Mouse (Mus musculus): Measurements from ENCODE around the gene Apba1. TPM values are rescaled to one million over a fixed set of nuclear protein-coding genes. Genes with fewer than 3 reads are reported as not detected.
A peak's percentile ranks its signal among the peaks of the same experiment; 100 is the strongest.

The Apba1 gene
- polyA plus RNA-seq, 1 experiment from 2014 or later, result 1.3 TPM

GRCm38 (mm10) chr19:23893946-23894345 is 135.3 kb downstream of the Apba1 start:
- ATAC-seq (replicated peaks; ENCODE audit: low FRiP score, low read depth), result no peak
- Histone ChIP-seq H3K4me1 (replicated peaks; ENCODE audit: insufficient read depth, low read length) (no peaks in the 10 kb centered on the region), H3K4me3 (replicated peaks; ENCODE audit: low read depth, low read length) (no peak overlapping the region), H3K27me3 (ENCODE audit: insufficient read depth, low read length) (peaks cover 11% of the 10 kb centered on the region; the same call in 1 of the 2 replicates), H3K36me3 (ENCODE audit: insufficient read depth, low read length) (no peaks in the 10 kb centered on the region), H3K9ac (ENCODE audit: low read depth, low read length) (no peak overlapping the region), H3K4me2 (ENCODE audit: low read length) (no peak overlapping the region), H3K27ac (no peak overlapping the region), H3K9me3 (replicated peaks; ENCODE audit: low read length) (no peaks in the 10 kb centered on the region; the same call in 1 of the 2 replicates)
- WGBS, result 76% methylated on average over 9 of the region's 9 CpGs
- DNase-seq (ENCODE audit: low spot score), result no peak
- no peak for TF ChIP-seq CTCF (IDR thresholded peaks at IDR 0.05; ENCODE audit: low read depth)

GRCm38 (mm10) chr19:23894822-23895221 is 136.1 kb downstream of the Apba1 start:
- H3K9me3 ChIP-seq (replicated peaks; ENCODE audit: low read length), result no peaks in the 10 kb centered on the region; the same call in 1 of the 2 replicates
- H3K4me1 ChIP-seq (replicated peaks; ENCODE audit: insufficient read depth, low read length), result no peaks in the 10 kb centered on the region
- WGBS, result 61% methylated on average over 3 of the region's 3 CpGs
- H3K9ac ChIP-seq (ENCODE audit: low read depth, low read length), result no peak overlapping the region
- ATAC-seq (replicated peaks; ENCODE audit: low FRiP score, low read depth) (no peak), DNase-seq (ENCODE audit: low spot score) (no peak)
- H3K36me3 ChIP-seq (ENCODE audit: insufficient read depth, low read length), result no peaks in the 10 kb centered on the region
- no peak for TF ChIP-seq CTCF (IDR thresholded peaks at IDR 0.05; ENCODE audit: low read depth)
- H3K27ac ChIP-seq, result no peak overlapping the region
- H3K4me2 ChIP-seq (ENCODE audit: low read length), result no peak overlapping the region
- H3K27me3 ChIP-seq (ENCODE audit: insufficient read depth, low read length), result peaks cover 11% of the 10 kb centered on the region; the same call in 1 of the 2 replicates
- H3K4me3 ChIP-seq (replicated peaks; ENCODE audit: low read depth, low read length), result no peak overlapping the region

DNA sequence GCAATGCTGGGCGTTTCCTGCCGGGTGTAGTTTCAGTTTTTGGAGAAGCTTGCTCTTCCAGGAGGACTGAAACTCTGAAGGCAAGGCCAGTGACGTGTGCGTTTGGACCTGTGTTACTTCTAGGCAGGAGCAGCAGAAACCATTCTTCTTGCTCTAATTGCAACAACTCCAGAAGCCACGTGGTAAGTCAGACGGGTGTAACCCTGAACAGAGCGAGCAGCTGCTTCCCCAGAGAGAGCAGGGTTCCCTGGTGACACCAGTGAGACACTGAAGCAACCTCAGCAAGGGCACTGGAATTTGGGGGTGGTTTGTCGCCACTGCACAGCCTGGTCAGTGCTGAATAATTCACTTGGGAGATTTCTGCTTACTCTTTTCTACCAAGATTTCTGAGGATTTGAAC is 138.2 kb downstream of the Apba1 start:
- ATAC-seq (replicated peaks; ENCODE audit: low FRiP score, low read depth) (no peak), DNase-seq (ENCODE audit: low spot score) (no peak)
- Histone ChIP-seq H3K4me3 (replicated peaks; ENCODE audit: low read depth, low read length) (no peak overlapping the region), H3K27ac (no peak overlapping the region), H3K9ac (ENCODE audit: low read depth, low read length) (no peak overlapping the region), H3K36me3 (ENCODE audit: insufficient read depth, low read length) (no peaks in the 10 kb centered on the region), H3K4me2 (ENCODE audit: low read length) (no peak overlapping the region), H3K27me3 (ENCODE audit: insufficient read depth, low read length) (peaks cover 8% of the 10 kb centered on the region; the same call in 1 of the 2 replicates), H3K9me3 (replicated peaks; ENCODE audit: low read length) (no peaks in the 10 kb centered on the region; the same call in 1 of the 2 replicates), H3K4me1 (replicated peaks; ENCODE audit: insufficient read depth, low read length) (no peaks in the 10 kb centered on the region)
- no peak for TF ChIP-seq CTCF (IDR thresholded peaks at IDR 0.05; ENCODE audit: low read depth)
- 73% methylated on average over 8 of the region's 8 CpGs for WGBS

DNA sequence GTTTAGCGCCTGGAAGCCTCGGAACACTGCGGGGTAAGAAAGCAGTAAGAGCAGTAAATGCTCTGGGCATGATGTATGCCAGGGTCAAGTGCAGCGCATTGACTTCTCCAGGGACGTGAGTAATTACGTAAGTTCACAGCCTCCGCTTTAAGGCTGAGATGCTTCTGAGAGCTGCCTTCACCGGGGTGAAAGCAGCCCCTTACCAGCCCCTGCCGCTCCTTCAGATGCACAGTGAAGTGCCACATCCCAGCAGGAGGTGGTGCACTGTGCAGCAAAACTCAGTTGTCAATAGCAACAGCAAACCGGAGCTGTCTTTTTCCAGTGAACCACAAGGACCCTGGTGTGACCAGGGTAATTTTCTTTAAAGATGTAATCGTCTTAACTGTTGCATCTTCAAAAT is 139.8 kb downstream of the Apba1 start:
- ATAC-seq (replicated peaks; ENCODE audit: low FRiP score, low read depth) (0 out of 2 replicates have a peak, but pooled peaks have one; percentile 52), DNase-seq (ENCODE audit: low spot score) (no peak)
- Histone ChIP-seq H3K4me2 (ENCODE audit: low read length) (no peak overlapping the region), H3K27me3 (ENCODE audit: insufficient read depth, low read length) (peaks cover 5% of the 10 kb centered on the region; the same call in 1 of the 2 replicates), H3K36me3 (ENCODE audit: insufficient read depth, low read length) (no peaks in the 10 kb centered on the region), H3K9me3 (replicated peaks; ENCODE audit: low read length) (no peaks in the 10 kb centered on the region), H3K4me3 (replicated peaks; ENCODE audit: low read depth, low read length) (no peak overlapping the region), H3K9ac (ENCODE audit: low read depth, low read length) (no peak overlapping the region), H3K27ac (no peak overlapping the region), H3K4me1 (replicated peaks; ENCODE audit: insufficient read depth, low read length) (no peaks in the 10 kb centered on the region)
- peak; percentile 22; the same call in 1 of the 2 replicates for TF ChIP-seq CTCF (IDR thresholded peaks at IDR 0.05; ENCODE audit: low read depth)
- WGBS, result 43% methylated on average over 11 of the region's 11 CpGs

GRCm38 (mm10) chr19:23901177-23901576 is 142.5 kb downstream of the Apba1 start:
- 59% methylated on average over 3 of the region's 3 CpGs for WGBS
- DNase-seq (ENCODE audit: low spot score), result peak; percentile 34
- Histone ChIP-seq H3K9me3 (replicated peaks; ENCODE audit: low read length) (no peaks in the 10 kb centered on the region), H3K36me3 (ENCODE audit: insufficient read depth, low read length) (no peaks in the 10 kb centered on the region), H3K27me3 (ENCODE audit: insufficient read depth, low read length) (no peaks in the 10 kb centered on the region), H3K4me1 (replicated peaks; ENCODE audit: insufficient read depth, low read length) (no peaks in the 10 kb centered on the region), H3K9ac (ENCODE audit: low read depth, low read length) (no peak overlapping the region), H3K4me3 (replicated peaks; ENCODE audit: low read depth, low read length) (no peak overlapping the region), H3K27ac (no peak overlapping the region), H3K4me2 (ENCODE audit: low read length) (no peak overlapping the region)
- no peak for ATAC-seq (replicated peaks; ENCODE audit: low FRiP score, low read depth)
- peak; percentile 74 for TF ChIP-seq CTCF (IDR thresholded peaks at IDR 0.05; ENCODE audit: low read depth)

DNA sequence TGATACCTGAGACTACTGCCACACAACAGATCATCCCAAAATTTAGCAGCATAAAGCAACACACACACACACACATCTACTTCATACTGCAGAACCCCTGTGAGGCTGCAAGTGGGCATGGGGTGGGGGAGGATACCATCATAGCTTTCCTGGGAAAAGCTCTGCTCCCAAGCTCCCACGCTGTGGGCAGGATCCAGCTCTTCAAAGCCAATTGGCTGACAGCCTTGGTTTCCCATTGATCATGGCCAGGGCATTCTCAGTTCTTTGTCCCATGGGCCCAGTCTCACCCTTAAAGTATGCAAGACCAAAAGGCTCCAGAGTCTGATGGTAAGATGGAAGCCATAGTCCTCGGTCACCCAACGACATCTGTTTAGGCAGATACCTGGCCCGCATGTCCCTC is 143.1 kb downstream of the Apba1 start:
- ATAC-seq (replicated peaks; ENCODE audit: low FRiP score, low read depth) (no peak), DNase-seq (ENCODE audit: low spot score) (no peak)
- Histone ChIP-seq H3K9me3 (replicated peaks; ENCODE audit: low read length) (no peaks in the 10 kb centered on the region), H3K27me3 (ENCODE audit: insufficient read depth, low read length) (no peaks in the 10 kb centered on the region), H3K27ac (no peak overlapping the region), H3K36me3 (ENCODE audit: insufficient read depth, low read length) (no peaks in the 10 kb centered on the region), H3K4me3 (replicated peaks; ENCODE audit: low read depth, low read length) (no peak overlapping the region), H3K9ac (ENCODE audit: low read depth, low read length) (no peak overlapping the region), H3K4me1 (replicated peaks; ENCODE audit: insufficient read depth, low read length) (no peaks in the 10 kb centered on the region), H3K4me2 (ENCODE audit: low read length) (no peak overlapping the region)
- no peak for TF ChIP-seq CTCF (IDR thresholded peaks at IDR 0.05; ENCODE audit: low read depth)
- WGBS, result 94% methylated on average over 4 of the region's 4 CpGs

GRCm38 (mm10) chr19:23903066-23903465 is 144.4 kb downstream of the Apba1 start:
- Histone ChIP-seq H3K4me2 (ENCODE audit: low read length) (no peak overlapping the region), H3K36me3 (ENCODE audit: insufficient read depth, low read length) (no peaks in the 10 kb centered on the region), H3K4me1 (replicated peaks; ENCODE audit: insufficient read depth, low read length) (no peaks in the 10 kb centered on the region), H3K9ac (ENCODE audit: low read depth, low read length) (no peak overlapping the region), H3K27ac (no peak overlapping the region), H3K4me3 (replicated peaks; ENCODE audit: low read depth, low read length) (no peak overlapping the region), H3K27me3 (ENCODE audit: insufficient read depth, low read length) (no peaks in the 10 kb centered on the region), H3K9me3 (replicated peaks; ENCODE audit: low read length) (no peaks in the 10 kb centered on the region)
- no peak for ATAC-seq (replicated peaks; ENCODE audit: low FRiP score, low read depth)
- DNase-seq (ENCODE audit: low spot score), result no peak
- 93% methylated on average over 7 of the region's 7 CpGs for WGBS
- no peak for TF ChIP-seq CTCF (IDR thresholded peaks at IDR 0.05; ENCODE audit: low read depth)
